Mouse (Mus musculus) bone marrow macrophage, adult 2 months (primary cell): ENCODE measurements around the gene Fbxo47.

Experiments
- CTCF ChIP-seq: IDR thresholded peaks from 2 replicates; pipeline ENCODE4 v1.5.1; 2012; ENCODE audit warnings: low read depth, mild to moderate bottlenecking, low read length, moderate library complexity
- POLR2A ChIP-seq: IDR thresholded peaks from 2 replicates; pipeline ENCODE4 v1.6.1; 2012; ENCODE audit warnings: mild to moderate bottlenecking, low read depth, low read length, borderline replicate concordance

DNA sequence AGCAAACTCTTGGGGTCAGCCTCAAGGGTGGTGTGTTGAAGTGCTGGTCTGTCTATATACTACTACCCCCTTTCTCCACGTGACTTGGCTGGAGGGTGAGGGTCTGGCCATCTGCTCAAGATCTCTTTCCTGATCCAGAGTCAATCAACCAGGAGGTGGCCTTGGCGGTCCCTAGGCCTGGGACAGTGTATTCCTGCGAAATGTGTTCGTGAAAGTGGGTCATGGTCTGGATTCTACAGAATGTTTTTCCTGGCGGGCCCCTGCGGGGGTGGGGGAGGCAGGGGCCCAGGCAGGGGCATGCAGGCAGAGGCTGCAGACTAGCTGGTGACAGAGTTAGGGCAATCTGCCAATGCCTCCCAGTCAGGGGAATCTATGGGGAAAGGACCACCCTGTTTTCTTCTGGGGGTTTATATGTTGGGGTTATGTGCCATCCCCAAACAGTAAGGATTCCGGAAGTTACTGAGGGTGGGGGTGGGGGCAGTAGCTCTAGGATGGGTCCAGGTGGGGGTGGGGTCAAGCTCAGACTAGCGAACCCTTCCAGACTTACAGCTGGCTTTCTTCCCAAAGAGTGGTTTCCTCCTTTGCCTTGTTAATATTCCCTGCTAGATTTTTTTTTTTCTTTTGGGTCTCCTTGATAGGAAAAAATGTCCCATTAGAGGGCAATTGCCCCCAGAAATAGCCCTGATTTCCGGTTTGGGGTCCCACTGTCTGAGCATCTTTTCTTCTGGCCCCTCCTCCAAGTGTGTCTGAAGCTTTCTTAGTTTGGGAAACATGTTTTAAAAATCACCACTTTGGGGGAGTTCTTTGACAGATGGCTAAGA lies 78.9 kb downstream of the Fbxo47 start:
- no peak for TF ChIP-seq CTCF
- TF ChIP-seq POLR2A = no peak
